Mouse (Mus musculus) ES-E14 (cell line): Measurements from ENCODE around the gene Erf. TPM values are rescaled to one million over a fixed set of nuclear protein-coding genes. Genes with fewer than 3 reads are reported as not detected.
A peak's percentile ranks its signal among the peaks of the same experiment; 100 is the strongest.

Experiments
- DNase-seq: peaks from one replicate; pipeline ENCODE4 v3.0.0-alpha.2; 2013; ENCODE audit warnings: low read depth, low spot score
- H3K27ac ChIP-seq: 2 replicates; pipeline ENCODE4 v1.5.1; 2012; ENCODE audit warnings: low read depth, mild to moderate bottlenecking, low read length, moderate library complexity, mixed read lengths; ENCODE audit not compliant: poor library complexity, insufficient read depth, severe bottlenecking
- H3K36me3 ChIP-seq: 2 replicates; pipeline ENCODE4 v1.6.1; 2012; ENCODE audit warnings: mild to moderate bottlenecking, low read length, moderate library complexity, mixed read lengths; ENCODE audit not compliant: control insufficient read depth, poor library complexity, insufficient read depth, severe bottlenecking
- H3K4me1 ChIP-seq, 2 experiments: fragments of 150-350 bp in 1 of 2; sonication (generic) in 1 of 2; 2 replicates each; pipeline ENCODE4 v1.6.1; 2012; ENCODE audit warnings: low read length in 2 of 2, mild to moderate bottlenecking in 1 of 2, mixed read lengths in 1 of 2; ENCODE audit not compliant: control insufficient read depth in 2 of 2, insufficient read depth in 2 of 2, poor library complexity in 1 of 2
- H3K4me3 ChIP-seq, 2 experiments: fragments of 150-350 bp in 1 of 2; sonication (generic) in 1 of 2; 2 replicates each; pipeline ENCODE4 v1.5.1; 2012; ENCODE audit warnings: low read length in 2 of 2, low read depth in 1 of 2, mild to moderate bottlenecking in 1 of 2, mixed read lengths in 1 of 2; ENCODE audit not compliant: insufficient read depth in 1 of 2, poor library complexity in 1 of 2, severe bottlenecking in 1 of 2
- H3K9ac ChIP-seq: 2 replicates; pipeline ENCODE4 v1.6.1; 2012; ENCODE audit warnings: low read depth, mild to moderate bottlenecking, low read length, mixed read lengths; ENCODE audit not compliant: poor library complexity, insufficient read depth, severe bottlenecking
- H3K9me3 ChIP-seq: fragments of 150-350 bp; sonication (generic); 2 replicates; pipeline ENCODE4 v1.6.1; 2012; ENCODE audit warnings: low read depth, mild to moderate bottlenecking, low read length; ENCODE audit not compliant: control insufficient read depth, insufficient read depth
- CHD2 ChIP-seq: IDR thresholded peaks from 2 replicates; pipeline ENCODE4 v1.6.1; 2014; ENCODE audit warnings: mild to moderate bottlenecking, low read depth, low read length, inconsistent platforms
- HCFC1 ChIP-seq: IDR thresholded peaks from 2 replicates; pipeline ENCODE4 v1.6.1; 2012; ENCODE audit warnings: low read length, inconsistent platforms, borderline replicate concordance; ENCODE audit not compliant: insufficient read depth
- MAFK ChIP-seq: IDR thresholded peaks from 2 replicates; pipeline ENCODE4 v1.6.1; 2014; ENCODE audit warnings: mild to moderate bottlenecking, low read depth, low read length, inconsistent platforms; ENCODE audit not compliant: insufficient read depth
- ZC3H11A ChIP-seq: IDR thresholded peaks from 2 replicates; pipeline ENCODE4 v1.6.1; 2012; ENCODE audit warnings: low read depth, mild to moderate bottlenecking, inconsistent platforms, low read length, borderline replicate concordance
- ZNF384 ChIP-seq: IDR thresholded peaks from 2 replicates; pipeline ENCODE4 v1.6.1; 2012; ENCODE audit warnings: low read depth, low read length, inconsistent platforms
- in situ Hi-C, 2 experiments: fragments of 600-800 bp; cut with MboI; formaldehyde crosslinking; loops; one replicate each; pipeline ENCODE4 v1.15.1; 2025; ENCODE audit warnings: low sequenced_read_pairs in 2 of 2, inconsistent platforms in 1 of 2; ENCODE audit not compliant: unreplicated experiment in 2 of 2
- total RNA-seq: library from RNA; depleted of rRNA; stranded (reverse); fragments of 300-350 nt; gene quantifications from 2 replicates; pipeline ENCODE4 v1.2.3, GENCODE M21; 2012

Gene Erf
- total RNA-seq, 1 experiment, result 87.1 TPM

GRCm38 (mm10) chr7:25272445-25273258, 22.1 kb upstream of the Erf start:
- H3K36me3 ChIP-seq, result no peaks in the 10 kb centered on the region
- TF ChIP-seq CHD2 (no peak), HCFC1 (no peak), ZNF384 (no peak), ZC3H11A (no peak), MAFK (no peak)

DNA sequence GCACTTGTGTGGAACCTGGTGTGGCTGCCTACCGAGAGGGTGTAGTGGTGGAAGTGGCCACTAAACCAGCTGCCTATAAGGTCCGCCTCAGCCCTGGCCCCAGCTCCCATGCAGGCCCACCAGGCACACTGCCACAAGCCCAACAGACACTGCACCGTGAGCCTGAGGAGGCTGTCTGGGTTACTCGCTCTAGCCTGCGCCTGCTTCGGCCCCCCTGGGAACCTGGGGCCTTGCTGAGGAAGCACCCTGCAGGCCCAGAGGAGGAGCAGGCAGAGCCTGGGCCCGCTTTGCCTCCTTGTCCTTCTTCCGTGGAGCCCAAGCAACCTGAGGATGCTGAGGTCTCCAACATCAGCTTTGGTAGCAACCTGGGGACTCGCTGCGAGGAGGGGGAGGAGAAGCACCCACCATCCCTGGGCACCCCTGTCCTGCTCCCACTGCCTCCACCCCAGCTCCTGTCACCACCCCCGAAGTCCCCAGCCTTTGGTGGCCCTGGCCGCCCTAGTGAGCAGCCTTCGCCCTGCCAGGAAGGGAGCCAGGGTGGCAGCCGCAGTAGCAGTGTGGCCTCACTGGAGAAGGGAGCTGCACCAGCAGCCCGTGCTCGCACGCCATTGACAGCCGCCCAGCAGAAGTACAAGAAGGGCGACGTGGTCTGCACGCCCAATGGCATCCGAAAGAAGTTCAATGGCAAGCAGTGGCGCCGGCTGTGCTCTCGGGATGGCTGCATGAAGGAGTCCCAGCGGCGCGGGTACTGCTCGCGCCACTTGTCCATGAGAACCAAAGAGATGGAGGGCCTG, 21.3 kb upstream of the Erf start:
- Histone ChIP-seq H3K4me1 (peaks cover 9 to 56% of the 10 kb centered on the region in 2 experiments; a peak in 3 of 4 replicates), H3K4me3 (peak overlapping the region; percentile 39 to 42; a peak in 2 of 4 replicates), H3K27ac (no peak overlapping the region), H3K9me3 (no peaks in the 10 kb centered on the region), H3K36me3 (no peaks in the 10 kb centered on the region), H3K9ac (no peak overlapping the region)
- in situ Hi-C loops, result no loop called here
- TF ChIP-seq ZC3H11A (no peak), CHD2 (no peak), HCFC1 (no peak), MAFK (no peak), ZNF384 (no peak)
- no peak for DNase-seq

More at GRCm38 (mm10) chr7:25272445-25273258, 22.1 kb upstream of the Erf start:
- Histone ChIP-seq H3K9me3 (no peaks in the 10 kb centered on the region), H3K4me3 (peak overlapping the region; percentile 39 to 42; a peak in 3 of 4 replicates), H3K9ac (peak overlapping the region; percentile 34; the same call in 1 of the 2 replicates), H3K27ac (no peak overlapping the region), H3K4me1 (peaks cover 9 to 58% of the 10 kb centered on the region in 2 experiments; a peak in 3 of 4 replicates)
- in situ Hi-C loops, result no loop called here
- no peak for DNase-seq

DNA sequence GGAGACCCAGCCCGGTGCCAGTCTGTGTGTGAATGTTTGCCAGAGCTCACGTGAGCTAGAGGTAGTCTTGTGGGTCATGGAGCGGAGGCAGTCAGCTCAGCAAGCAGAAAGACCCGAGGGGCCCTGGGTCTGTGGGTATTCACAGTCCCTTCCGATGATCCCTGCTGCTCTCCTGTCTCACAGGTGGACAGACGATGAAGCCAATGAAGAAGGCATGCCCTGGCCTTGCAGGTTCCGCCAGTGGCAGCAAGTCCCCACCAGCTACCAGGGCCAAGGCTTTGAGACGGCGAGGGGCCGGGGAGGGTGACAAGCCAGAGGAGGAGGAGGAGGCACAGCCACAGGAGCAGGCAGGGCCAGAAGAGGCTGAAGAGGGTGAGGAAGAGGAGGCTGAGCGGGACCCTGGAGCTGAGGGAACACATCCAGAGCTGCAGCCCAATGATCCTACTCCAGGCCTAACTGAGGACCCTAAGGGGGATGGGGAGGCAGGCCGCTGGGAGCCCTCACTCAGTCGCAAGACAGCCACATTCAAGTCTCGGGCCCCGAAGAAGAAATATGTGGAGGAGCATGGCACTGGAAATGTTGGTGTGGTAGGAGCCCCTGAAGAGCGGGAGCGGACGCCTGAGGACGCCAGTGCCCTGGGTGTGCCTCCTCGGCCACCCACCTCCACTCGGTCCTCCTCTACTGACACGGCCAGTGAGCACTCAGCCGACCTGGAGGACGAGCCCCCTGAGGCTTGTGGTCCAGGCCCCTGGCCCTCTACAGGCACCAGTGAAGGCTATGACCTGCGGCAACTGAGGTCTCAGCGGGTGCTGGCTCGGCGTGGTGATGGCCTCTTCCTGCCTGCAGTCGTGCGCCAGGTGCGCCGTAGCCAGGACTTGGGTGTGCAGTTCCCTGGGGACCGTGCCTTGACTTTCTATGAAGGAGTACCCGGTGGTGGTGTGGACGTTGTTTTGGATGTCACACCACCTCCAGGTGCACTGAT, 20.4 kb upstream of the Erf start:
- peak overlapping the region; percentile 1 for H3K9ac ChIP-seq
- no peak for DNase-seq
- no peaks in the 10 kb centered on the region for H3K9me3 ChIP-seq
- H3K4me3 ChIP-seq, result peak overlapping the region in 1 of 2 experiments; percentile 21; a peak in 2 of 4 replicates
- in situ Hi-C loops, result no loop called here
- no peaks in the 10 kb centered on the region for H3K36me3 ChIP-seq
- TF ChIP-seq ZNF384 (no peak), MAFK (no peak), CHD2 (no peak), HCFC1 (no peak), ZC3H11A (no peak)
- no peak overlapping the region for H3K27ac ChIP-seq
- peaks cover 13 to 57% of the 10 kb centered on the region in 2 experiments; a peak in 3 of 4 replicates for H3K4me1 ChIP-seq
